Mouse (Mus musculus) MEL (cell line): ENCODE data around the gene Bmper.

Experiments
- CTCF ChIP-seq, 3 experiments: IDR thresholded peaks in 2 of 3; conservative IDR thresholded peaks in 1 of 3; 2 replicates each; pipeline ENCODE4 v1.5.1; 2011 to 2012; ENCODE audit warnings: low read length in 3 of 3, low read depth in 2 of 3, mild to moderate bottlenecking in 2 of 3, improper control_type of control experiment in 1 of 3, inconsistent platforms in 1 of 3, mixed read lengths in 1 of 3, moderate library complexity in 1 of 3; ENCODE audit not compliant: control insufficient read depth in 1 of 3, insufficient read depth in 1 of 3, poor library complexity in 1 of 3, severe bottlenecking in 1 of 3
- POLR2A ChIP-seq, 2 experiments: IDR thresholded peaks; 2 replicates each; pipeline ENCODE4 v1.6.1; 2011 to 2012; ENCODE audit warnings: low read length in 2 of 2, mild to moderate bottlenecking in 2 of 2, control low read depth in 1 of 2, improper control_type of control experiment in 1 of 2, low read depth in 1 of 2, moderate library complexity in 1 of 2; ENCODE audit not compliant: control insufficient read depth in 1 of 2, insufficient read depth in 1 of 2, poor library complexity in 1 of 2
- SMC3 ChIP-seq: IDR thresholded peaks from 2 replicates; pipeline ENCODE4 v1.6.1; 2011; ENCODE audit warnings: low read depth, low read length, improper control_type of control experiment
- ZC3H11A ChIP-seq: IDR thresholded peaks from 2 replicates; pipeline ENCODE4 v1.6.1; 2012; ENCODE audit warnings: low read depth, mild to moderate bottlenecking, inconsistent platforms, low read length, improper control_type of control experiment

- TF ChIP-seq CTCF (IDR thresholded peaks at IDR 0.05 in 2 of 3, conservative IDR thresholded peaks at IDR 0.05 in 1 of 3; ENCODE audit: control insufficient read depth in 1 of 3, insufficient read depth in 1 of 3, low read depth in 2 of 3, low read length in 3 of 3, poor library complexity in 1 of 3, severe bottlenecking in 1 of 3) = no peak
- TF ChIP-seq SMC3 = no peak
- no peak for TF ChIP-seq POLR2A (IDR thresholded peaks at IDR 0.05; ENCODE audit: control insufficient read depth in 1 of 2, insufficient read depth in 1 of 2, low read depth in 1 of 2, low read length in 2 of 2, poor library complexity in 1 of 2)
- no peak for TF ChIP-seq ZC3H11A
These were observed 28.1 kb downstream of the Bmper start for GRCm38 (mm10) chr9:23251001-23251400.
